Mouse (Mus musculus): ENCODE results near the gene Cryba4.

- TF ChIP-seq CTCF (IDR thresholded peaks at IDR 0.05; ENCODE audit: borderline replicate concordance, insufficient read depth, low read depth, low read length) (no peak), POLR2A (IDR thresholded peaks at IDR 0.05; ENCODE audit: borderline replicate concordance, insufficient read depth, low read length) (no peak)
These were observed 39.5 kb downstream of the Cryba4 start for GRCm38 (mm10) chr5:112212711-112213264.
